Mouse (Mus musculus): ENCODE data around the gene Ifnar1. TPM values are rescaled to one million over a fixed set of nuclear protein-coding genes. Genes with fewer than 3 reads are reported as not detected.

Gene Ifnar1
- polyA plus RNA-seq, 1 experiment, result 12.4 TPM

DNA sequence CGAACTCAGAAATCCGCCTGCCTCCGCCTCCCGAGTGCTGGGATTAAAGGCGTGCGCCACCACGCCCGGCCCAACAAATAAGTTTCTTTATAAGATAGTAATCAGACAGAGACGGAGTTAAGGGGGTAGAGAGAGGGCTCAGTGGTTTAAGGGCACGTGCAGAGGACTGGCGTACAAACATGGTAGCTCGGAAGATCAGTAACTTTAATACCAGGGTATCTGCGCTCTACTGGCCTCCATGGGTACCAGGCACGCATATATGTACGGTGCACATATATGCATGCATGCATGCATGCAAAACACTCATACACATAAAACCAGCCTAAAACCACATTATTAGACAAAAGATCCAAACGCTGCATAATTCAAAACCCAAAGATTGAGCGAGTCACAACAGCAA is 651 bp upstream of the Ifnar1 start:
- H3K36me3 ChIP-seq (ENCODE audit: control insufficient read depth, insufficient read depth, low read length), result no peaks in the 10 kb centered on the region
- H3K27me3 ChIP-seq (ENCODE audit: control insufficient read depth, insufficient read depth, low read length), result no peaks in the 10 kb centered on the region
- H3K4me1 ChIP-seq (ENCODE audit: control insufficient read depth, insufficient read depth, insufficient read length, low read length), result peaks cover 13% of the 10 kb centered on the region; the same call in 1 of the 2 replicates
- WGBS, result 42% methylated on average over 17 of the region's 17 CpGs
- H3K27ac ChIP-seq (ENCODE audit: insufficient read depth, low read depth, low read length), result peak overlapping the region; percentile 87
- peak overlapping the region; percentile 82 for H3K4me3 ChIP-seq (ENCODE audit: low read depth, low read length)
- TF ChIP-seq CTCF (IDR thresholded peaks at IDR 0.05; ENCODE audit: extremely low read depth, insufficient read length, insufficient replicate concordance, low read depth, low read length) (no peak), POLR2A (IDR thresholded peaks at IDR 0.05; ENCODE audit: low read depth, low read length) (no peak)

DNA sequence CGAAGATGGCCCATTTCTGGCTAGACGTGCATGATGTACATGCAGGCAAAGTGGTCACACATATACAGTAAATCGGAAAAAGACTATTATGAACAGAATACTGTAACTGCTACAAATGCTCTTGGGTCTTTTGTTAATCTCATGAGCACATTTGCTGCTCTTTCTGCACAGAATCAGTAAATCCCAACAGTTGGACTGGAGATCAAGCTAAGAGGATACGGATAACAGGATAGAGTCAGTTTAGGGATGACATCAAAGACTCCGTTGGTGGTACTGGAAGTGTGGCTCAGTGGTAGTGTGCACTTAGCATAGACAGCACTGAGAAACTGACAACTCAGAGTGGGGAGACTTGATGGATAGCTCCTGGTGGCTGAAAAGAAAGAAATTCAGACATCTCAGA is 803 bp downstream of the Ifnar1 start:
- Histone ChIP-seq H3K27me3 (ENCODE audit: control insufficient read depth, insufficient read depth, low read length) (no peaks in the 10 kb centered on the region), H3K4me3 (ENCODE audit: low read depth, low read length) (peak overlapping the region; percentile 82; the same call in 1 of the 2 replicates), H3K4me1 (ENCODE audit: control insufficient read depth, insufficient read depth, insufficient read length, low read length) (peaks cover 12% of the 10 kb centered on the region; the same call in 1 of the 2 replicates), H3K36me3 (ENCODE audit: control insufficient read depth, insufficient read depth, low read length) (peaks cover 12% of the 10 kb centered on the region), H3K27ac (ENCODE audit: insufficient read depth, low read depth, low read length) (peak overlapping the region; percentile 81; the same call in 1 of the 2 replicates)
- TF ChIP-seq CTCF (IDR thresholded peaks at IDR 0.05; ENCODE audit: extremely low read depth, insufficient read length, insufficient replicate concordance, low read depth, low read length) (no peak), POLR2A (IDR thresholded peaks at IDR 0.05; ENCODE audit: low read depth, low read length) (no peak)
- WGBS, result 25% methylated on average over 5 of the region's 5 CpGs

- H3K27me3 ChIP-seq (ENCODE audit: control insufficient read depth, insufficient read depth, low read length), result no peaks in the 10 kb centered on the region
- H3K4me1 ChIP-seq (ENCODE audit: control insufficient read depth, insufficient read depth, insufficient read length, low read length), result peaks cover 12% of the 10 kb centered on the region; the same call in 1 of the 2 replicates
- WGBS, result 83% methylated on average over 2 of the region's 2 CpGs
- TF ChIP-seq CTCF (IDR thresholded peaks at IDR 0.05; ENCODE audit: extremely low read depth, insufficient read length, insufficient replicate concordance, low read depth, low read length), result no peak
- TF ChIP-seq POLR2A (IDR thresholded peaks at IDR 0.05; ENCODE audit: low read depth, low read length), result no peak
- no peak overlapping the region for H3K4me3 ChIP-seq (ENCODE audit: low read depth, low read length)
- H3K27ac ChIP-seq (ENCODE audit: insufficient read depth, low read depth, low read length), result no peak overlapping the region
- H3K36me3 ChIP-seq (ENCODE audit: control insufficient read depth, insufficient read depth, low read length), result peaks cover 30% of the 10 kb centered on the region
Observed at GRCm38 (mm10) chr16:91488066-91488465, 3.0 kb downstream of the Ifnar1 start.

- Histone ChIP-seq H3K4me1 (ENCODE audit: control insufficient read depth, insufficient read depth, insufficient read length, low read length) (peaks cover 11% of the 10 kb centered on the region; the same call in 1 of the 2 replicates), H3K36me3 (ENCODE audit: control insufficient read depth, insufficient read depth, low read length) (peaks cover 48% of the 10 kb centered on the region), H3K4me3 (ENCODE audit: low read depth, low read length) (no peak overlapping the region), H3K27ac (ENCODE audit: insufficient read depth, low read depth, low read length) (no peak overlapping the region), H3K27me3 (ENCODE audit: control insufficient read depth, insufficient read depth, low read length) (no peaks in the 10 kb centered on the region)
- no peak for TF ChIP-seq CTCF (IDR thresholded peaks at IDR 0.05; ENCODE audit: extremely low read depth, insufficient read length, insufficient replicate concordance, low read depth, low read length)
- TF ChIP-seq POLR2A (IDR thresholded peaks at IDR 0.05; ENCODE audit: low read depth, low read length), result no peak
- WGBS, result 53% methylated on average over 4 of the region's 4 CpGs
Observed at GRCm38 (mm10) chr16:91490897-91491296, 5.9 kb downstream of the Ifnar1 start.

DNA sequence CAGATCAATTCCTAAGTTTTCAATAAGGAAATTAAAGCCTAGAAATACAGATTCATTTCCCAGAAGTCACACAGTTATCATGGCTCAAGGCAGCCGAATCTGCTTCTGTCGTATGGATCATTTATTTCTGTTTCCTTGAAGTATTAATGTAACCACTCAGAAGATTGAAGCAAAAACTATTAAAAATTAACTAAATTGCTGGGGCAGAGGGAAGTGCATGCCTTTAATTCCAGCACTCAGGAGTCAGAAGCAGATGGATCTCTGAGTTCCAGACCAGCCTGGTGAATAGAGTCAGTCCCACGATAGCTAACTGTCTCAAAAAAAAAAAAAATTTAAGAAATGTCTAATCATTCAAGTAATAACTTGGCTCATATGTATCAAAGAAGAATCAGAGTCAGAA is 6.4 kb downstream of the Ifnar1 start:
- Histone ChIP-seq H3K36me3 (ENCODE audit: control insufficient read depth, insufficient read depth, low read length) (peaks cover 53% of the 10 kb centered on the region), H3K27me3 (ENCODE audit: control insufficient read depth, insufficient read depth, low read length) (no peaks in the 10 kb centered on the region), H3K4me3 (ENCODE audit: low read depth, low read length) (no peak overlapping the region), H3K27ac (ENCODE audit: insufficient read depth, low read depth, low read length) (no peak overlapping the region), H3K4me1 (ENCODE audit: control insufficient read depth, insufficient read depth, insufficient read length, low read length) (peaks cover 6% of the 10 kb centered on the region; the same call in 1 of the 2 replicates)
- TF ChIP-seq CTCF (IDR thresholded peaks at IDR 0.05; ENCODE audit: extremely low read depth, insufficient read length, insufficient replicate concordance, low read depth, low read length) (no peak), POLR2A (IDR thresholded peaks at IDR 0.05; ENCODE audit: low read depth, low read length) (no peak)
- 41% methylated on average over 3 of the region's 3 CpGs for WGBS

DNA sequence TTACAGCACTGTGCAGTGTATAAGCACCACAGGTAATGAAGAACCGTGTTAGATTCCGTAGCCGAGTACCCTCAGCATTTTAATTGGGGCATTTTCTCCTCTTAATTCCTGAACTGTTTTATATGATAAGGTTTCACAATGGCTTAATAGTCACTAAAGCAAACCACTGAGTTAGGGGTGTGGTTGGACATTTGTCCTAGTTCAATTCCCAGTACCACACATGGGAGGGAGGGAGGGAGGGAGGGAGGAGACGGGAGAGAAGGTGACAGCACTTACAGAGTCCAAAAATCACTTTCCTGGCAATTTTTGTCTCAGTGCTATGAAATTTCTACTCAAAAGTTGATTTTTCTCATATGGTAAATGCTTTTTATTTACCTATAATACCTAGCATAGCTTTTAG is 10.5 kb downstream of the Ifnar1 start:
- Histone ChIP-seq H3K4me3 (ENCODE audit: low read depth, low read length) (no peak overlapping the region), H3K27ac (ENCODE audit: insufficient read depth, low read depth, low read length) (no peak overlapping the region), H3K36me3 (ENCODE audit: control insufficient read depth, insufficient read depth, low read length) (peaks cover 76% of the 10 kb centered on the region), H3K4me1 (ENCODE audit: control insufficient read depth, insufficient read depth, insufficient read length, low read length) (peaks cover 3% of the 10 kb centered on the region; the same call in 1 of the 2 replicates), H3K27me3 (ENCODE audit: control insufficient read depth, insufficient read depth, low read length) (no peaks in the 10 kb centered on the region)
- 58% methylated on average over 4 of the region's 4 CpGs for WGBS
- TF ChIP-seq CTCF (IDR thresholded peaks at IDR 0.05; ENCODE audit: extremely low read depth, insufficient read length, insufficient replicate concordance, low read depth, low read length) (no peak), POLR2A (IDR thresholded peaks at IDR 0.05; ENCODE audit: low read depth, low read length) (no peak)

- H3K27ac ChIP-seq (ENCODE audit: insufficient read depth, low read depth, low read length), result no peak overlapping the region
- no peak overlapping the region for H3K4me3 ChIP-seq (ENCODE audit: low read depth, low read length)
- 92% methylated on average over 17 of the region's 17 CpGs for WGBS
- no peaks in the 10 kb centered on the region for H3K4me1 ChIP-seq (ENCODE audit: control insufficient read depth, insufficient read depth, insufficient read length, low read length)
- TF ChIP-seq CTCF (IDR thresholded peaks at IDR 0.05; ENCODE audit: extremely low read depth, insufficient read length, insufficient replicate concordance, low read depth, low read length) (no peak), POLR2A (IDR thresholded peaks at IDR 0.05; ENCODE audit: low read depth, low read length) (no peak)
- peaks cover 75% of the 10 kb centered on the region for H3K36me3 ChIP-seq (ENCODE audit: control insufficient read depth, insufficient read depth, low read length)
- no peaks in the 10 kb centered on the region for H3K27me3 ChIP-seq (ENCODE audit: control insufficient read depth, insufficient read depth, low read length)
Observed at GRCm38 (mm10) chr16:91496206-91496605, 11.2 kb downstream of the Ifnar1 start.
